Mouse (Mus musculus) left cerebral cortex, postnatal 4 days (tissue): ENCODE measurements around the gene Slc16a5. TPM values are rescaled to one million over a fixed set of nuclear protein-coding genes. Genes with fewer than 3 reads are reported as not detected.
"Not testable (repeated sequence)": the region's sequence is repeated elsewhere in the genome, so short reads cannot be mapped to it uniquely, and the experiment has no call there.

Experiments used
- DNase-seq: peaks from one replicate; pipeline ENCODE4 v3.0.0-alpha.2; 2022
- intact Hi-C: fragments of 180-260 bp; cut with DNase I; formaldehyde crosslinking; loops from one replicate; pipeline ENCODE4 v1.15.1; 2025
- total RNA-seq, 2 experiments: library from RNA; stranded (reverse); gene quantifications; 2 replicates each; pipeline ENCODE4 v1.2.3; 2021

Gene Slc16a5
- total RNA-seq, 2 experiments from 2014 or later, result not detected

DNA sequence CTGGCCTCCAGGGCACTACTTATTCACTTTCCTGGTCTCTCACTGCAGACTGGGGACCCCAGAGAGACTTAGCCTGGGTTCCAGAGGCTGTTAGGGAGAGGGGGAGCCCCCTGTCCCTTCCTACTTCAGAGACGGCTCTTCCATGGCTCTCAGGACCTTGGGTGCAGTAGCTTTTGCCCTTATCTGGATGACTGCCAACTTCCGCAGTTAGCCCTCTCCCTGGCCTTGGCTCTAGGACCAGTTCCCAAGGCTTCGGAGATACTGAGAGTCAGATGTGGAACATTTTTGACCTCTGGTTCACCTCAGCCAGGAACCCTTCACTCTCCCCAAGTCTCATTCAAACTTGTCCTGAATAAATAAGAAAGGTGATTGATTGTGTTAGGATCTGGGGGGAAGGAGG is 15.4 kb upstream of the Slc16a5 start:
- no peak for DNase-seq
- intact Hi-C loops, result no loop called here

DNA sequence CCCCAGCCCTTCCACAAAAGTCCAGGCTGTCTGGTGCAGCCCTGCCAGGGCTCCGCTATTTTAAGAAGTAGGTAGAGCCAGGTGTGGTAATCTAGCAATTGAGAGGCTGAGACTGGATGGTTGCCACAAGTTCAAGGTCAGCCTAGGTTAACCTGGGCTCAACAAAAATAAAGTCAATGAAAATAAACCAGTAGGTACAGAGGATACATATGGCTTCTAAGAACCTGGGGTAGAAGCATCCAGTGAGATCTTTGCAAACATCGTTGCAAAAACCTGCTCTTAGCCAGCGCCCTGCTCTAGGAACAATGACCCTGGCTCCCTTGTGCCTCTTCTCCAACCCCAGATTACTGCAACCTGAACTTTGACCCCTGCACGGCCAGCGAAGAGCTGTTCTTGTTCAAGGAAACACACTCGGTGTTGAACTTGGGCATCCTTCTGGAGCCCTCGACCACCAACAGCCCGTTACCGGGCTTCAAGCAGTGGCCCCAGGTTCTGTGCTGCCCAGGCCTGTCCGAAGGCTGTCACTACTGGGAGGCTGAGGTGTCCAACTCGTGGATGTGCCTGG is 14.9 kb upstream of the Slc16a5 start:
- intact Hi-C loops, result no loop called here

DNA sequence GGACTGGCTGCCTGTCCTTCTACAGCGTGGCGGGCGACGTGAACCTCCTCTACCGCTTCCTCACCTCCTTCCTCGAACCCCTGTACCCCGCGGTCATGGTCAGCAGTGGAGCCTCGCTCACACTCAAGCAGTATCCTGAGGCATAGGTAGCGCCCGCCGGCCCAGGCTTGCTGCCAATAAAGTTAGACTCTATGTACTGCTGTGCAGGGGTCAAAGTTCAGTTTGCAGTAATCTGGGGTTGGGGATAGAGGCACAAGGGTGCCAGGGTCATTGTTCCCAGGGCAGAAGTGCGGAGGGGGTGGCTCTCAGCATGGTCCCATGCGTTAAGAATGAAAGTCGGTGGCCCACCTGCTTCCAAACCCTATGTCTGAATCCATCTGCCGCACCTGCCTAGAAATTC is 14.2 kb upstream of the Slc16a5 start:
- DNase-seq, result no peak
- intact Hi-C loops, result no loop called here

More for the DNA sequence above, 14.9 kb upstream of the Slc16a5 start:
- DNase-seq, result no peak

DNA sequence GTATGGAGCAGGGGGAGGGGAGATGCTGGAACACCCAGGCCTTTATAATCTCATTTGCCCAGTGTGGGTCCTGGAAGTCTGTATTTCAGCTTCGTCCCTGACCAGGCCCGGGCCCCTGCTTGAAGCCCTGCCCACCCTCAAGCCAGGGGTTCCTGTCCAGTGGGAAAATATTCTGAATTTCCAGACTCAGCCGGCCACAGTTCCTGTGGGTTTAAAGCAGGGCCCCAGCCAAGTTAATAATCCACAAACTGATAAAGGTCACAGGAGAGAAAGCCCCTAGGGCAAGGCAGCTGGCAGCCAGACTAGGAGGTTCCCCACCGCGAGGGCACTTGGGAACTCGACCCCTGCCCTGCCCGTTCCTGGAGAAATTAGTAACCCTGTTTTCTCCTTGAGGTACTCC is 13.3 kb upstream of the Slc16a5 start:
- no peak for DNase-seq
- intact Hi-C loops, result no loop called here

DNA sequence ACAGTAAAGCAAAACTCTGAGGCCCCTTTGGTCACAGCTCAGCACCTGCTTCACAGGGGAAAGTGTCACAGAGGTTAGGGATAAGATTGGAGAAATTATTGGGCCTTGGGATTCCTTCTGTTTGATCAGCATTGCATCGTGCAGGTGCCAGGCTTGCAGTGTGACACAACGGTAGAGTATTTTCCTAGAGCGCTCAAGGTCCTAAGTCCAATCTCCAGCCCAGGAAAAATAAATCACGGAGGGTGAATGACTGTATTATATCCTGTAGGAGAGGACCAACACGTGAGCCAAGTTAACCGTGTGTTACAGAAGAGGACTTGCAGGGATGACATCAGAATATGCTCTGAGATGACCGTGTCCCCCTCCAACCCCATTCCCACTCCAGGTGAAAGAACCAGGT is 12.1 kb upstream of the Slc16a5 start:
- intact Hi-C loops, result no loop called here
- DNase-seq, result no peak

DNA sequence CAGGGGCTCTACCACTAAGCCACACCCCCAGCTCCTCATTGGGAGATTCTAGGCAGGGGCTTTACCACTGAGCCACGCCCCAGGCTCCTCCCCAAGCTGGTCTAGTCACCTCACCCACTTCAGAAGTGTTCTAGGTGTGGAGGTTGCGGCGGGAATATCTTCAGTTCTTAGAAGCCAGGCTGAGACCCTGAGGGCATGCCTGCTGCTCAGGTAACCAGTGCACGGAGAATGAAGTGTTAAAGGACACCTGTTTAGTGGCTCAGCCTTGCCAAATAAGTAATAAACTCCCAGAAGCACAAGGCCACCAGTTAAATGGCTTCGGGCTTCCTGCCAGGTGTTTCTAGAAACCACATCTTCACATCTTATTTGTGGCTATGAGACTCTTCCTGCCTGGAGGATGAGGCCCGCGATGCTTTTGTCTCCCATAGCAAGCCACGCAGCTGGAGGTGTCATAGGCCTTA is 10.5 kb upstream of the Slc16a5 start:
- DNase-seq, result no peak
- intact Hi-C loops, result loop anchor here (2.0 kb wide), 1 partner anchor 15 kb away; no protein-coding TSS in a partner anchor

DNA sequence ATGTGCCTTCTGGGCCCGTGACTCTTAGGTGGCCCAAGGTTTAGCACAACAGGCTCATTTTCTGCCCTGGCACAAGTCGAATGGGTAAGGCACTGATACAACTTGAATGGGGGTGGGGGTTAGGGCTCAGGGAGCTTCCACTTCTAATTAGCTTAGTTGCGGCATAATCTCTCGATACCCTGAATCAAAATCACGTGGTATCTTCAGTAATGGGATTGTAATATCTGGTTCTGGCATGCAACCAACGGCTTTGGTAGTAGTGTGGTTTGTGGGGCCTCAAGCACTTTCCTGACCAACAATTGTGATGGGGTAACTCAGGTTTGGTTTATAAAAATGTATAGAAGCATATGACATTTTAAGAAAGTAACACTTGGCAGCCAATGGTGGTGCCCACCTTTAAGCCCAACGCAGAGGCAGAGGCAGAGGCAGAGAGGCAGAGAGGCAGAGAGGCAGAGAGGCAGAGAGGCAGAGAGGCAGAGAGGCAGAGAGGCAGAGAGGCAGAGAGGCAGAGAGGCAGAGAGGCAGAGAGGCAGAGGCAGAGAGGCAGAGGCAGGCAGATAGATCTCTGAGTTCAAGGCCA is 9.9 kb upstream of the Slc16a5 start:
- intact Hi-C loops, result loop anchor here (2.0 kb wide), 1 partner anchor 14 kb away; no protein-coding TSS in a partner anchor
- DNase-seq, result no peak

DNA sequence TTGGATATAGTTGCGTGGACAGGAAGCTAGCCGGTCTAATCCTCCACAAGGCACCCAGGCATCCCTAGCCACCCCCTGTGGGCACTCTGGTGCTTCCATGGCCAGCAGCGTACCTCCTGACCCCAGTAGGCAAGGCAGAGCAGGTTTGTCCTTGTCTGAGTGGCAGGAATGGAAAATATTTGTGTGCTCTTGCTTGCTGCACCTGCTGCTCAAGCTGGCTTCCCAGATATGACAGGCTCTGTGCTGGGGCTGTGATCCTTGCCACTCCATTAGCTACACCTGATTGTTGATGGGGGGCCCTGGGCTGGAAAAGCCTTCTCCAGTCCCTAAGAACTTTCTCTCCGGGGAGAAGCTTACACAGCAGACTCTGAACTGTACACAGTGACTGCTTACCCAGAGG is 9.0 kb upstream of the Slc16a5 start:
- intact Hi-C loops, result loop anchor here (2.0 kb wide), 1 partner anchor 13 kb away; no protein-coding TSS in a partner anchor
- no peak for DNase-seq

DNA sequence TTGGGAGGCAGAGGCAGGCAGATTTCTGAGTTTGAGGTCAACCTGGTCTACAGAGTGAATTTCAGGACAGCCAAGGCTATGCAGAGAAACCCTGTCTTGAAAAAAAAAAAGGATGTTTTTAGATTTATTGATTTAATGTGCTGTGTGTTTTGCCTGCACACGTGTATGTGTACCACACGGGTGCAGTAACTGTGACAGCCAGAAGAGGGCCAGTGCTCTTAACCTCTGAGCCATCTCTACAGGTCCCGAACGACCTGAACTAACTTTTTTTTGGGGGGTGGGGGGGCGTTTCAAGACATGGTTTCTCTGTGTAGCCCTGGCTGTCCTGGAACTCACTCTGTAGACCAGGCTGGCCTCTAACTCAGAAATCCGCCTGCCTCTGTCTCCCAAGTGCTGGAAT is 7.5 kb upstream of the Slc16a5 start:
- intact Hi-C loops, DNase-seq: not testable (repeated sequence)

DNA sequence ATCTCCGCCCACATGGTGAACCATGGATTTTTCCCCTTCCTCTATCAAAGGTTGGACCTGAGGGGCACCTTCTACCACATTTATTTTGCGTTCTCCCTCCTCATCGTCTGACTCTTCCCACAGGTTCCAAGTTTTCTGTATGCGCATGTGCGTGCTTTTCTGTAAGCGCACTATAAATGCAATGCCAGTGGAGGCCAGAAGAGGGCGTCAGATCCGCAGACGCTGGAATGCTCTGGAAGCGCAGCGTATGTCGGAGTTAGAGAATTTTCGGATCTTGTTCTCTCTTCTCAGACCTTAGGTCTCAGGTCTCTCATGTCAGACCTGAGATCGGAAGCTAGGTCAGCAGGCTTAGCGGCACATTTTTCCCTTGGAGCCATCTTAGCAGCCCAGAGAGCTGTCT is 6.7 kb upstream of the Slc16a5 start:
- no peak for DNase-seq
- intact Hi-C loops, result no loop called here

DNA sequence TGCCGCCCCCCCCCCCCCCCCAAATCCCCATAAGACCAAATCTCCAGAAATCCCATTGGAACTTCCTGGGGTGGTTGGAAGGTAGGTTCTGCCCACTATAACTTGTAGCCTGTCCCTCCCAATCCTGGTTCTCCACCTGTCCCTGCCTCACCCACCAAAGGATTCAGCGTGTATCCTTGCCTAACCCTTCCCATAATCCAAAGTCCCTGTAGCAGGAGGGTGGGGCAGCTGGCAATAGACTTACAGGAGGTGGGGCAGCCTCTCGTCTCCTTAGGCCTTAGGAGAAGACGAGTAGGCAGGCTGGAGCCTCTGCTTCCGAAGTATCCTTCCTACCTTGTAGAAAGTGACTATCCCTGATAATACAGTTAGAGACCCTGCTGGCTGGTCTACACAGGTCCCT is 6.1 kb upstream of the Slc16a5 start:
- intact Hi-C loops, result no loop called here
- DNase-seq, result no peak

DNA sequence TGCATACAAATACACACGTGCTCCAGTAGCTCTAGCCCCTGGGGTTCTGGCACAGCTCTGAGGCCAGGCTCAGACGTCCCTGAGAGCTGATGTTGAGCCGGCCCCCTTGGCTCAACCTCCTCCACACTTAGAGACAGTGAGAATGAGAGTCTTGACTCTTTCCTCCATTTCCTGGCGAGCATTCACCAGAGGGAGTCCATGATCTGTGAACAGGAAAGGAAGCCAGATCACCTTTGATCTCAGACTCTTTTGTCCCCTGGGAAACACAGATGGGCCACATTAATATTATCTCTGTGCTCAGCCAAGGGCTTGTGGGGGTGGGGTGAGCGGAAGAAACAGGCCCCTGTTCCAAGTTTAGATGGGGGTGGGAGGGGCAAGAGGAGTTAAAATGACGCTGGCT is 4.9 kb upstream of the Slc16a5 start:
- DNase-seq, result no peak
- intact Hi-C loops, result no loop called here

DNA sequence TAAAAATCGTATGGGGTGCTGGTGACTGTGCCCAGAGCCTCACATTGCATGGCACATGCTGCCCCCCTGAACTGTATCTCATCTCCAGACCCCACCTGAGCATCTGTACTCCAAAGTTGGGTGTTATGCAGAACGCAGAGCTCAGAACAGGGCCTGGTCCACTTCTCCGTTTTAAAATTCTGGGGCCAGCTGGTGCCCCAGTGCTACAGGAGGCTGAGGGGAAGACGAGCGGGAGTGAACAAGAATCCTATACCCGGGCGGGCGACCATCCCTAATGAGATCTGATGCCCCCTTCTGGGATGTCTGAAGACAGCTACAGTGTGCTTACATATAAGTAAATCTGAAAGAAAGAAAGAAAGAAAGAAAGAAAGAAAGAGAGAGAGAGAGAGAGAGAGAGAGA is 1.3 kb upstream of the Slc16a5 start:
- intact Hi-C loops, result no loop called here
- DNase-seq, result no peak

DNA sequence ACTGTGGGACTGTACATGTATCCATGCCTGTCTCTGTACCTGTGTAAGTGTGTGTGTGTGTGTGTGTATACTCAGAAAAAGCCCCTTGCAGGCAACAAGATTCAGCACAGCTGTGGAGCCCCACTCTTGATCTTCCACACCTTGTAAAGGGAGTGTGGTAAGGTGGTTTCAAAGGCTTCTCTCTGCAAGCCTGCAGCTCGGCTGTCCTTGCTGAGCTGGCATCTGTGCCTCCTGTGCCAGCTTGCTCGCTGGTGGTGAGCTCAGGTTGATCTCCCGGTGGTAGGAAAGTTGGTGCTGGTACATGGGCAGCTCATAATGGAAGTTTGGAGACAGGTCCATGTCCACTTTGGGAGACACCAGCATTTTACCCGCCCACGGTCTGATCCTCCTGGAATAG is 430 bp upstream of the Slc16a5 start:
- no peak for DNase-seq
- intact Hi-C loops, result no loop called here

DNA sequence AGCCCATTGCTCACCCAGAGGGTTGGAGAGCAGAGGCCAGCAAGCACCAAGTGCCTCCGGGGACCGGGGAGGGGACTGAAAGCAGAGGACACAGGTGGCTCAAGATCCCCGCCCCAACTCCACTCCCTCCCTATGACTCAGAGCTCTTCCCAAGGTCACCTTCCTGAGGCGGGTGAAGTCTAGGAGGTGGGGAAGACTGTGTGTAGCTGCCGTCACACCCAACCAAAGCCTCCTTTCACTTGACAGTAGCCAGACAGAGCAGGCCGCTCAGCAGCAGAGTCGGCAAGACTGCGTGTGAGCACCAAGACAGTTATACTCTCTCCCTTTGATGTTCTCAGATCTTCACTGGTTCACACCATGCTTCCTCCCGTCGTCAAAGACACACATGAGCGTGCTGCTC is 1.1 kb downstream of the Slc16a5 start:
- DNase-seq, result no peak
- intact Hi-C loops, result no loop called here

DNA sequence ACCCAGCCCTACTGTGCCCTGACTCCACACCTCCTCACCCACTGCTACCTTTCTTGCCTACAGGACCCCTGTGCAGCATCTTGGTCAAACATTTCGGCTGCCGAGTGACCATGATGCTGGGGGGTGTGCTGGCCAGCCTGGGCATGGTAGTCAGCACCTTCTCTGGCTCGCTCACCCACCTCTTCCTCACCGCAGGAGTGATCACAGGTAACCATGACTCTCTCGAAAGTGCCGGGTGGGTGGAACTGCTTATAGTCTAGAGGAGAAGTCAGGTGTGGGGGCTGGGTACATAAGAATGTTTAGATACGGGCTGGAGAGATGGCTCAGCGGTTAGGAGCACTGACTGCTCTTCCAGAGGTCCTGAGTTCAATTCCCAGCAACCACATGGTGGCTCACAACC is 2.6 kb downstream of the Slc16a5 start:
- intact Hi-C loops, result no loop called here
- DNase-seq, result no peak

DNA sequence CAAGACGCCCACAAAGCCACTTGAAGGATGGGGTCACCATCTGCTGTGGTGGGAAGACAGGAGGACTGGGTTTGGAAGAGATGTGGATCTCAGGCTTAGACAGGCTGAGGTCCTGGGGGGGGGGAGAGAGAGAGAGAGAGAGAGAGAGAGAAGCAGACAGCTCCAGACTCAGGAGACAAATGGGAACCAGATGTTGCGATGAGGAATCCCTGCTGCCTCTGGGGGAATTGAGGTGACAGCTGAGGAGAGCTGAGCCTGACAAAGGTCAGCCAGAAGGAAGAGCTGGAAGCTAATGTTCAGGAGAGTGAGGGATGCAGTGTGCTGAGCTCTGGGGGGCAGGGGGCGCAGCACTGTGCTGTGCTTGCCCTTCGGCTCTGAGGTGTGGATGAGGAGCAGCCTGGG is 4.9 kb downstream of the Slc16a5 start:
- DNase-seq, result no peak
- intact Hi-C loops, result loop anchor here (2.0 kb wide), 1 partner anchor 14 kb away; no protein-coding TSS in a partner anchor

DNA sequence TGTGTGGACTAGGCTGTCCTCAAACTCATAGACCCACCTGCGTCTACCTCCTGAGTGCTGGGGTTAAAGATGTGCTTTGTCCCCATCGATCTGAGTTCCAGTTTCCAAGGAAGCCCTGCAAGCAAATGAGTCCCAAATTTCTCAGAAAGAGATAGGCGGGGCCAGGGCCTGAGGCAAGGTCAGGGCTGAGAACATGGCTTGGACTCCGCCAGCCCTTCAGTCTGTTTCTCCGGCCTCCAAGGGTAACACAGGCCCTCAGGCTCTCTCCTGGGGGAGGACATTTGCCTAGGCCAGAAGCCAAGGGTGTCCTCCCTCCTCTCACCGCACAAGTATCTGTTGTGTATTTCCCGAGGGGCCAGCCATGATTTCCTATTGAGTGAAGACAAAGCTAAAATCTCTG is 9.9 kb downstream of the Slc16a5 start:
- intact Hi-C loops, result loop anchor here (5.0 kb wide), 2 partner anchors 45 to 115 kb away; no protein-coding TSS in a partner anchor

DNA sequence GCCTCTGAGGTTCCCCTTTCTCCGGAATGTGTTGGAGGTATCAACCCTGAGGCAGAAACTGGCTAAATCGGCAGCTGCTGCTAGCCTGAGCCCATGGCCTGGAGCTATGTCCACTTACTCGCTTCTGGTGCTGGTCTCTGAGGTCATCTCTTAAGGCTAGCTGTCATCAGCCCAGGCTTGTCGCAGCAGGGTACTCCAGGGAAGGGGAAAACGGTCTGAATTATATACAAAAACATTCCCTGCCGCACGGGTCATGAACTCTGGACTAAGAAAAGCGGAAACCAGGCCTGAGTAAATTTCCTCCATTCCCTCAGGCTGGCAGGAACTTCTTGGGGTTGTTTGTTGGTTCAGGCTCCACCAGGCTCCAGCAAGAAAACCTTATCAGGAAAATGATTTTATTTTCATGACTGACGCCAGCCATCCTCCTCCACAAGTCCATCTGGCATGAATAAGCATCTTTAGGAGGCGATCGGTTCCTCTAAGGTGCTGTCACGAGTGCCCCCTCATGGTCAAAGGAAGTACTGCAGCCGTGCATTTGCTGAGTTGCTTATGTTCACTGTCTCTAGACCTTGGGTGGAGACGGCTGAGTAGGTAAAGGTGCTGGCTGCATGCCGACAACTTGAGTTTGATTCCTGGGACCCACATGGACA is 11.5 kb downstream of the Slc16a5 start:
- peak; percentile 93 for DNase-seq
- intact Hi-C loops, result loop anchor here (5.0 kb wide), 2 partner anchors 46 to 116 kb away; no protein-coding TSS in a partner anchor

More for the DNA sequence above, 9.9 kb downstream of the Slc16a5 start:
- DNase-seq, result no peak

DNA sequence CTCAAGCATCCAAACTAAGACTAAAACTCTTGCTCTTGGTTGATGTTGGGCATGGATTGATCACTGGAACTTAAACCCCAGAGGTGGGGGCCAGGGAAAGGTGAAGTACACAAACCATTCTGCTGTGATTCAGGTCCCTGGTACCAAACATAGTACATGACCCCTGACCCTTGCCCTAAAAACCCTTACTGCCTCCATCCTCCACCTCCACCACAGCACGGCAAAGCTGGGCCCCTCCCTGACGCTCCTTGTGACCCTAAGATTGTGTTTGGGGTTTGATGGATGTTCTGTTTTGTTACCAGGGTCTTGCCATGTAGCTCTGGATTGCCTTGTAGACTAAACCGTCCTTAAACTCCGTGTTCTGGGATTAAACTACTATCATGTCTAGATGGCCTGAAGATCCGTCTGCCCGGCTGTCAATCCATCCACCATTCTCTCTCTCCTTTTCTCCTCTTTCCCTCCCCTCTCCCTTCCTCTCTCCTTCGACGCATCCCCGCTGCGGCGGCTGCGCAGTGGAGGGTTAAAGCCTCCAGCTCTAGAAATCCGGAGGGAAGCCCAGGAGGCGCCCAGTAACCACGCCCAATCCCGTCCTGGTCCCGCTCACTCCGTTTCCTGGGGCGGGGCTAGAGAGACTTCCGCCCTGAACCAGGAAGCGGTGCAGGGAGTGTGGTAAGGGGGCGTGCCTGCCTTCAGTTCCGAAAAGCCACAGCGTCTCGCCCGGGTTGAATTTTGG is 12.9 kb downstream of the Slc16a5 start, which contains the start of gene Armc7:
Gene Armc7 (plus strand): TSS at position 643 of the 733 bp plus-strand sequence.
- intact Hi-C loops, result no loop called here
- DNase-seq, result peak; percentile 94

DNA sequence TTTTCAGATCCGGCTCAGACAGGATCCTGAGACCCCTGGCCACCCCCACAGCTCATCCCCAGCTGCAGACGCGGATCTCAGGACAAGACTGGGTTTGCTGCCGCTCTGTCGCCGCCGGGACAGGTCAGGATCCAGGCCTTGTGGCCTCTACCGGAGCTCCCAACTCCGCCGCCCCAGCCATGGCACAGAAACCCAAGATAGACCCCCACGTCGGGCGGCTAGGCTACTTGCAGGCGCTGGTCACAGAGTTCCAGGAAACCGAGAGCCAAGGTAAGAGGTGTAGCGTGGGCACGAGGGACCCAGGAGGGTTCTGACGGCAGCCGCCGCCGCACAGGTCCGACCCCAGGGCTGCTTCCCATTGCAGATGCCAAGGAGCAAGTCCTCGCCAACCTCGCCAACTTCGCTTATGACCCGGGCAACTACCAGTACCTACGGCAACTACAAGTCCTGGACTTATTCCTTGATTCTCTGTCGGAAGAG is 13.5 kb downstream of the Slc16a5 start:
- intact Hi-C loops, result no loop called here
- no peak for DNase-seq
